Comparison of ENCODE assay signal across 19 mouse cellular contexts in the genomic region with DNA sequence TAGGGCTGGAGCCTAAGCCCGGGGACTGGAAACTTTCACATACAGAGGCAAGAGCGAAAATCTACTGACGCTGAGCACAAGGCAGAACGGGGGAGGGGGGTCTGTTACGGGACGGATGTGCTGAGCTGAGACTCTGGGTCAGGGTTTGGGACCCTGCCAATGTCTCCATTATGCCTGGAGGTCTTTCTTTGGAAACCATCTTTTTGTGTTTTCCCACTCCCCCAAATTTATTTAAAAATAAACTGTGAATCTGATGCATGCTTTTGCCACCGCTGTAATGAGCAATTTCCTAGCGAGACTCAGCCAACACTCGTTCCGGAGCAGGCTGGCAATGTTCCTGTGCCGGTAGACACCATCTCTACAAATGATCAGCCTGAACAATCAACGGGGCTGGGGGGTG. TPM values are rescaled to one million over a fixed set of nuclear protein-coding genes. Genes with fewer than 3 reads are reported as not detected.
A peak's percentile ranks its signal among the peaks of the same experiment; 100 is the strongest.
DNase-seq lines count a peak whose midpoint lies in the region; ATAC-seq lines count a peak whose summit lies in the region.
"Had no signal": no experiment of that assay in that cellular context is flagged by ENCODE, and none has a peak within 500 bp of the region (broad histone marks: within the 10 kb centered on the region; RNA-seq: fewer than 3 reads in every experiment).

No protein-coding gene starts in this region.

- 54% methylated on average over 12 of the region's 12 CpGs for WGBS in embryonic facial prominence, embryonic 13.5 days

- no peaks in the 10 kb centered on the region for H3K27me3 ChIP-seq in embryonic facial prominence, embryonic 13.5 days
- H3K27me3 ChIP-seq: heart, embryonic 12.5 days; midbrain, embryonic 12.5 days; neural tube, embryonic 13.5 days had no signal

- intact Hi-C loops in left cerebral cortex, postnatal 14 days (cut with DNase I): loop anchor here (5.0 kb wide), 1 partner anchor 136 kb away; a partner anchor contains a TSS

- ATAC-seq in frontal cortex, adult (ENCODE audit: low TSS enrichment): peak; percentile 64
- 0 out of 2 replicates have a peak, but pooled peaks have one; percentile 26 for ATAC-seq in embryonic facial prominence, embryonic 13.5 days (ENCODE audit: insufficient number of reproducible peaks, insufficient read depth, low FRiP score, low TSS enrichment, low read depth)
- no peak for ATAC-seq in granulocyte monocyte progenitor cell, adult 5-6 weeks (replicated peaks; ENCODE audit: poor library complexity, severe bottlenecking)
- ATAC-seq: activated CD4-positive, CD25-positive, alpha-beta regulatory T cell, adult 4 months had no signal

- H3K4me3 ChIP-seq in embryonic facial prominence, embryonic 13.5 days: no peak overlapping the region
- H3K4me3 ChIP-seq: gastrocnemius, adult 2 months; heart, embryonic 12.5 days; midbrain, embryonic 12.5 days; neural tube, embryonic 13.5 days had no signal

- peak overlapping the region; percentile 11; the same call in 1 of the 2 replicates for H3K4me2 ChIP-seq in embryonic facial prominence, embryonic 13.5 days
- H3K4me2 ChIP-seq: heart, embryonic 12.5 days; midbrain, embryonic 12.5 days; neural tube, embryonic 13.5 days had no signal

- peak overlapping the region; percentile 33 for H3K27ac ChIP-seq in embryonic facial prominence, embryonic 13.5 days
- H3K27ac ChIP-seq: gastrocnemius, adult 2 months; midbrain, embryonic 12.5 days; neural tube, embryonic 13.5 days had no signal

- no peak overlapping the region for H3K9ac ChIP-seq in embryonic facial prominence, embryonic 13.5 days
- H3K9ac ChIP-seq: heart, embryonic 12.5 days; midbrain, embryonic 12.5 days; neural tube, embryonic 13.5 days had no signal

- H3K36me3 ChIP-seq in embryonic facial prominence, embryonic 13.5 days: no peaks in the 10 kb centered on the region
- H3K36me3 ChIP-seq: heart, embryonic 12.5 days; midbrain, embryonic 12.5 days; neural tube, embryonic 13.5 days had no signal

- H3K9me3 ChIP-seq in embryonic facial prominence, embryonic 13.5 days: no peaks in the 10 kb centered on the region
- H3K9me3 ChIP-seq: heart, embryonic 12.5 days; midbrain, embryonic 12.5 days; neural tube, embryonic 13.5 days had no signal

- peaks cover 25% of the 10 kb centered on the region for H3K4me1 ChIP-seq in embryonic facial prominence, embryonic 13.5 days

- no peak for DNase-seq in frontal cortex, postnatal 25 days (ENCODE audit: low spot score in 2 of 2)
- DNase-seq in left cerebral cortex, postnatal 14 days (ENCODE audit: low spot score in 2 of 2): peak; percentile 48 to 62
- no peak for DNase-seq in left cerebral cortex, adult 11 months (ENCODE audit: low spot score)
- peak; percentile 48 for DNase-seq in right cerebral cortex, postnatal 14 days
- no peak for DNase-seq in urinary bladder, adult 18-20 months (ENCODE audit: low spot score in 2 of 2)
- DNase-seq: B cell, adult 2 months; cerebellum, postnatal 25 days; kidney, postnatal 36 days; lung, adult 2 months had no signal

RNA-seq across cellular contexts. Expression of a gene that starts 57.0 kb away (rescaled TPM):
- not detected for total RNA-seq in left cerebral cortex, postnatal 14 days (2021)
- 1.4 and 2.3 TPM in 2 replicates for polyA plus RNA-seq in embryonic facial prominence, embryonic 13.5 days (2015; fragmentation: Nextera tagmentation; extraction: Ambion mirVana)
- not detected in 2 replicates for total RNA-seq in granulocyte monocyte progenitor cell, adult 5-6 weeks (2014; fragmentation: Nextera tagmentation)
- not detected in 2 replicates for total RNA-seq in granulocyte monocyte progenitor cell, adult 5-6 weeks (2017)
- total RNA-seq: gastrocnemius, adult 2 months; left cerebral cortex, postnatal 36 days; MEL had no signal
- polyA plus RNA-seq: activated CD4-positive, CD25-positive, alpha-beta regulatory T cell, adult 4 months; heart, embryonic 12.5 days had no signal

Comparison
In these comparisons a context has a peak if more than half of its experiments do, and no peak if none do; other contexts are left out.
1. DNase-seq: peak in left cerebral cortex, postnatal 14 days (2 of 2) and right cerebral cortex, postnatal 14 days (single experiment); none in frontal cortex, postnatal 25 days (0 of 2), left cerebral cortex, adult 11 months (single experiment) and urinary bladder, adult 18-20 months (0 of 2).